Mouse (Mus musculus) heart, postnatal 4 days (tissue): ENCODE measurements around the gene Ostm1. TPM values are rescaled to one million over a fixed set of nuclear protein-coding genes. Genes with fewer than 3 reads are reported as not detected.
A peak's percentile ranks its signal among the peaks of the same experiment; 100 is the strongest.

Experiments used
- DNase-seq: peaks from one replicate; pipeline ENCODE4 v3.0.0; 2021
- total RNA-seq, 2 experiments: library from RNA; stranded (reverse); gene quantifications; 2 replicates each; pipeline ENCODE4 v1.2.3; 2021

Gene Ostm1
- total RNA-seq: 10 to 100 TPM; 18.2 to 19.9 TPM

GRCm38 (mm10) chr10:42583157-42583872 is at the start of gene Ostm1, which contains the start of gene Nr2e1:
TSS of gene Ostm1 (plus strand) at chr10:42583822.
TSS of gene Nr2e1 (minus strand) at chr10:42583632.
- no peak for DNase-seq

- DNase-seq: no peak
These were observed 49.7 kb upstream of the Ostm1 start for GRCm38 (mm10) chr10:42533836-42534453.

GRCm38 (mm10) chr10:42537571-42538316 is 45.9 kb upstream of the Ostm1 start:
- no peak for DNase-seq

GRCm38 (mm10) chr10:42545707-42546503 is 37.7 kb upstream of the Ostm1 start:
- no peak for DNase-seq

- DNase-seq: no peak
These were observed 37.1 kb upstream of the Ostm1 start for GRCm38 (mm10) chr10:42546507-42546906.

- no peak for DNase-seq
These were observed 23.9 kb upstream of the Ostm1 start for GRCm38 (mm10) chr10:42559581-42560200.

GRCm38 (mm10) chr10:42562272-42562671 is 21.4 kb upstream of the Ostm1 start:
- peak; percentile 64 for DNase-seq

GRCm38 (mm10) chr10:42572567-42572966 is 11.1 kb upstream of the Ostm1 start:
- DNase-seq: no peak

GRCm38 (mm10) chr10:42572971-42573370 is 10.7 kb upstream of the Ostm1 start:
- no peak for DNase-seq

GRCm38 (mm10) chr10:42574639-42575038 is 9.0 kb upstream of the Ostm1 start:
- DNase-seq: no peak

- DNase-seq: no peak
These were observed 5.9 kb upstream of the Ostm1 start for GRCm38 (mm10) chr10:42577525-42578280.

GRCm38 (mm10) chr10:42578281-42578675 is 5.3 kb upstream of the Ostm1 start:
- no peak for DNase-seq

- no peak for DNase-seq
These were observed 4.7 kb upstream of the Ostm1 start for GRCm38 (mm10) chr10:42578698-42579474.

GRCm38 (mm10) chr10:42579475-42580130 is 4.0 kb upstream of the Ostm1 start:
- no peak for DNase-seq

- no peak for DNase-seq
These were observed 3.3 kb upstream of the Ostm1 start for GRCm38 (mm10) chr10:42580131-42580950.

GRCm38 (mm10) chr10:42580951-42581277 is 2.7 kb upstream of the Ostm1 start:
- no peak for DNase-seq

GRCm38 (mm10) chr10:42581694-42582565 is 1.7 kb upstream of the Ostm1 start:
- DNase-seq: no peak

- no peak for DNase-seq
These were observed 984 bp upstream of the Ostm1 start for GRCm38 (mm10) chr10:42582566-42583110.
